Mouse (Mus musculus) brain, embryonic 18.5 days (tissue): ENCODE measurements around the gene Ngfr.
"Not testable (repeated sequence)": the region's sequence is repeated elsewhere in the genome, so short reads cannot be mapped to it uniquely, and the experiment has no call there.

Source experiments
- DNase-seq: peaks from one replicate; pipeline ENCODE4 v3.0.0-alpha.2; 2012; ENCODE audit warnings: low read depth, low spot score

The Ngfr gene

DNA sequence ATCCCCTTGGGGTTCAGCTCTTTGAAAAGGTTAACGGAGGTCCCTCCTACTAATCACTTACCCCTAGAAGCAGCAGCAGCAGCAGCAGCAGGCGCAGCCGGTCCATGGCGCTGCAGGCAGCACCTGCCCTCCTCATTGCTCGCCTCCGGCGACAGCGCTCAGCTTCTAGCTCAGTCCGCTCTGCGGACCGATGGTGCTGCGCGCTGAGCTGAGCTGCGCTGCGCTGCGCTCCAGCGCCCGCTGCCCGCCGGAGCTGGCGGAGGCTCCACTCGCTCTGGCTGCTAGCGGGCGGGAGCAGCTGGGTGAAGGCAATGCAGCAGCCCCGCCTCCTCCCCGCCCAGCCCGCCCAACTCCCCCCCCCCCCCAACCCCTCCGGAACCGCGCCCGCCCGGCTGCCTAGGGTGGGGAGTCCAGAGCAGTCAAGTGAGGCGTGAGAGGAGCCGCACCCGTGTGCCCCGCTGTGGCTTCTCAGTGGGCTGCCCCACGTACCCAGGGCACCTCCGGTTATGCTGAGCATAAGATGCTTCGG is at the start of gene Ngfr:
Gene Ngfr, minus strand, starts transcription at position 313 of the 529 bp plus-strand sequence.
- no peak for DNase-seq

DNA sequence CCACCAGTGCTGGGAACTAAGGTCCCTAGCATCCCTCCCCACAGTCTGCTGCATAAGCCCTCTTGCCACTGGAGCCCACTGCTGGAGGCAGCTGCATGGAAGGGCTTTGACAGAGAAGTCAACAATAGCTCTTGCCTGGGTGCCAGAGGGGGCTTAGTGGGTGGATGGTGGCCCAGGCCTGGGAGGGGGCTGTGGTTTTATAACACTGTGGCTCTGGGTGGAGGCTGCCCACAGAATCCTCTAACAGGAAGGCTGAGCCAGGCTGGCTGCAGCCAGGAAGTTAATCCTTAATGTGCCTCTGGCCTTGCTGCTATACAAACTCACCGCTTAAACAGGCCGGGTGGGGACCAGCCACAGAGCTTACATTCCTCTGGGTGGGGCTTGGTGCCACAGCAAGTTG is 47.5 kb upstream of the Ngfr start:
- no peak for DNase-seq

DNA sequence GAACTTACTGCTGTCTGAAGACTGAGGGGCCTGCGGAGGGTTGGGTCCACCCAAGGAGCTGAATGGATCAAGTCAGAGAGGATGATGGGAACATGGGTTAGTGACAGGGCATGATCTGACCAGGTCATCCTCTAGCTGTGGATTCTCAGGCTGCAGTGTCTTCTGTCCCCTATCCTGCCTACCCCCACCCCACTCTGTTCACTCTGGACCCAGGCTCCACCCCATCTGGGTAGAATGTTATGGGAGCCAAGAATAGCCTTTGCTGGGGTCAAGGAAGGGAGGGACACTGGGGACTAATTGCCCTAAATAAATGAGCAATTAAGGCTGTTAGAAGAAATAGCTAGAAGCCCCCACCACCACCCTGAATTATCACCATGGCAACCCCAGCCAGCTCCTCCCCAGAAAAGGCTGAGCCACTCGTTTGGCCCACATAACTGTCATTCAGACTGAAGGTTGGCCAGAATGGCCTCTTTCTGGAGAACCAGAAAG is 46.0 kb upstream of the Ngfr start:
- no peak for DNase-seq

DNA sequence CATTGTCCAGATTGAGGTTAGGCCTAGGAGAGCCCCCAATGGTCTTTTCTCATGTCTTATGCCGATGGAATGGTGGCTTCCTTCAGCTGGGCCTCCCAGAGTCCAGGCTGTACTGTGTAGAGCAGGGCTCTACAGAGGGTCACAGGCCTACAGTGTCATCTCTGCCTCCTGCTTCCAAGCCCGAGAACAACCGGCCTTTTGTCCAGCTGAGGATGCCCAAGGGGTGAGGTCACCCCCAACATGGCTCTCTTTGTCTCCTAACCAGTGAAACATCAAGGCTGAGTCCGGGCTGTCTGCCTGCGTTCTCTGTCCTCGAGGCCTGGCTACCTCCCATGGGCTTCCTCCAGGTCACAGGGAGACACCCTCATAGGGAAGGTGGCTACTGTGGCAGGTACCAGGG is 44.9 kb upstream of the Ngfr start:
- no peak for DNase-seq

DNA sequence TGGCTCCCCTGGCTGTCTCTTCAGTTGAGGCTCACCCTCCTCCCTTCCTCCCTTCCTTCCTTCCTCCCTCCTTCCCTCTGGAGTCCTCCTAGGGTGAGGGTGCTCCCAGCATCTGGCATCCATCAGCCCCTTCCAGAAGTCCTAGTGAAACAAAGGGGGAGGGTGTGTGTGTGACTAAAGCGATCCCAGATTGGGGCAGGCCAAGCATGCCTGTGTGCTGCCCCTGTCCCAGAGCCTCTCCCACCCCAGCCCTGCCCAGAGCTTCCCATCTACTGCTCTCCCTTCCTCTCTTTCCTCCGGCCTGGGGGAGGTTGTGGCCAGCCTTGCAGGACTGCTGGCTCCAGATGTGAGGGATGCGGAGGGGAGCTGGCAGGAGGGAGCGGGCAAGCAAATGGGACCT is 43.8 kb upstream of the Ngfr start:
- no peak for DNase-seq

DNA sequence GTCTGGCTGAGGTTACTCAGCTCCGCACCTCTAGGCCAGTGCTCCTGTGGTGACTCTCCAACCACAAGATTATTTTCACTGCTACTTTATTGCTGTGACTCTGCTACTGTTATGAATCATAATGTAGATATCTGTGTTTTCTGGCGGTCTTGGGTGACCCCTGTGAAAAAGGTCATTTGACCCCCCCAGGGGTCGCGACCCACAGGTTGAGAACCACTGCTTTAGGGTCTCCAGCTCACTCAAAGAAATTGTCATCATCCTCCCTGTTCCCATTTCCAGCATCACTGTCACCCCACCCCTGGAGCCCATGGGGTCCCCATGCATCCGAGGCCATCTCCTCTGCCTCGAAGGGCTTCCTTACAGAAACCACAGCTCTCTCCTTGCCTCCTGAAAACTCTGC is 43.0 kb upstream of the Ngfr start:
- DNase-seq, result no peak

DNA sequence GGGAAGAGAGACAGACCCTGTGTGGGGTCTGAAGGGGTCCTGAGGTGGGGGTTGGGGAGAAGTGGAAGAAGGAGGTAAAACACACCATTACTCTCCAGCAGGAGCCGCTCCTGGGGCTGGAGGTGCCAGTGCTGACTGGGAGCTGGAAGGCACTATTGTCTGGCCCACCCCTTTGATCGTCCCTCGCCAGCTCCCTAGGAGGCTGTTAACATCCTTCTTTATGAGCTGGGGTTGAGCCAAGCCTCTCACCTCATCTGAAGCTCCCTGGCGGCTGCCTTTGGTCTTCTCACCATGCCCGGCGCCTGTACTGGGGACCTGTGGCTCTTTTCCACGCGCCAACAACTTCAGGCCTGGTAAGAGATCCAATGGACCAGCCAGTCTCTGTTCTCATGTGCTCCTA is 34.9 kb upstream of the Ngfr start:
- DNase-seq, result no peak

DNA sequence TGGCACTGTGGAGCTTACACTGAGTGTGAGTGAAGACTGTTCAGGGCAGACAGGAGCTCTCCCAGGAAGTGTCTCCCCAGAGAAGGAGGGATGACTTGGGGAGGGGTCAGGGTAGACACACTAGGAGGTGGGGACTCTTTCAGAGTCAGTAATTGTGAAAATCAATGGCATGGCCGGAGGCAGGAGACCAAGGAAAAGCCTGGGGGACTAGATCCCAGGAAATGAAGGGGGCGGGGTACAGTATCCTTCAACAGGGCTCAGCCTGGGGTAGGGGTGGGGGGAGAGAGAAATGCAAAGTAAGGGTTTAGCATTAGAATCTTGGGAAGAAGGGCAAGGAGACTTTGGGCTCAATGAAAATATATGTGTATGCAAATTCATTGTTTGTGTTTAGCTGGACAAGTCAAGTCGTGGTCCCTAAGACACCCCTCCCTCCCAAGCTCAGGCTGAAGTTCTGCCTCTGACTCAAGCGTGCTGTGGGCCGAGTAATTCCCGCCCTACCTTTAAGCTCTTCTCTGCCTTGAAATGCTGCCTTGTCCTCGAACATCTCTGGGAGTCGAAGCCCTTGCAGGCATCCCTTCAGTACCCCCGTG is 34.1 kb upstream of the Ngfr start:
- DNase-seq, result no peak

DNA sequence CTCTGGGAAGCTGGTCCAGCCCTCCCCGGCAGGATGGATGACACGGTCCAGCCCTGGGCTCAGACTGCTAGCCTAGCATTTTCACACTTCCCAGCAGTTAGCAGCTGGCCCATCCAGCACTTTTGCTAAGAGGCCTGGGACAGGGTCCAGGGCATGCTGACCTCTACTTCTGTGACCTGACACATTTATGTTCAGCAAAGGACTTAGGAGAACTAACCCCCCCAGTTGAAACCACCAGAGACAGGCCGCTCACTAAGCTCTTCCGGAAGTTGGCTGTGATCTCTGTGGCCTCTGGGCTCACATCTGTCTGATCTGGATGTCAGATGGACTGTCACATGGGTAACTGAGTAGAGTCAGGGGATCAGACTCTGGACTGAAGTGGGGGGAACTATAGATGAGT is 33.5 kb upstream of the Ngfr start:
- DNase-seq, result no peak

DNA sequence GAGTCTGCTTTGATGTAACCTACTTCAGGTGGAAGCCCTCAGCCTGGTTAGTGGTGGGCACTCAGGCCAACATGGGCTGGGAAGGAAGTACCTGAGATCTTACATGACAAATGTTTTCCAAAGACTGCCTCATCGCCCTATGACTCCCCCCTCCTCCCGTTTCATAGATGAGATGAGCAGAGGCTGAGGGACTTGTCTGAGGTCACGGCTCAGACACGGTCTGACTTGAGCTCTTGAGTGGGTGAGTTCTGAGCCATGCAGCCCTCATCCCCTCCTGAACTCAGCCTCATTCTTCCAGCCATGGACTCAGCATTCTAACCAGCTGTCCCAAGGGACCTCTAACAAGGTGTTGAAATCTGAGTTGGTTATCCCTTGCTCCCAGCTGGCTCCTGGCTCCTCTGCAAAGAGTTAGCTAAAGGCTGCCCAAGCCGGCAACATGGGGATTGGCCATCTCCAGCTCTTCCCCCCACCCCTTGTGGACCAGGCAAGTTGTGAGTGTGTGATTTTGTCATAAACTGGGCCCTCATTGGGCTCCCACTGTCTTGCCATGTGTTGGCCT is 32.4 kb upstream of the Ngfr start:
- no peak for DNase-seq

DNA sequence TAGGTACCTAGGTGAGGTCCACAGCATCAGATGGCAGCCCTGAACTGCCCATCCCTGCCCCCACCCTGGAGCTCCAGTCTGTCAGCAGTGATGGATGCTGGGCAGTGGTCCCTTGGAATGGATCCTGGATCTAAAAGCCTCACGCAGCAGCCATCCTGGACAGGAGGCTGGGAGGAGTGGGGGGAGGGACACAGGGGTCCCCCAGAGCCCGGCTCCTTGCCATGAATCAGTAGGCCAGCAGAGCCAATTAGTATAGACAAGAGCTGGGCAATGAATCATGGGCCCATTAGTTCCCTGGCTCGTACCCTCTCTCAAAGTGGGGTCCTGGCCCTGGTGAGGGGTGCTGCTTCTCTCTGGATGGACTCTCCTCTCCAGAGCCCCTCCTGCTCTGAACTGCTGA is 31.5 kb upstream of the Ngfr start:
- no peak for DNase-seq

DNA sequence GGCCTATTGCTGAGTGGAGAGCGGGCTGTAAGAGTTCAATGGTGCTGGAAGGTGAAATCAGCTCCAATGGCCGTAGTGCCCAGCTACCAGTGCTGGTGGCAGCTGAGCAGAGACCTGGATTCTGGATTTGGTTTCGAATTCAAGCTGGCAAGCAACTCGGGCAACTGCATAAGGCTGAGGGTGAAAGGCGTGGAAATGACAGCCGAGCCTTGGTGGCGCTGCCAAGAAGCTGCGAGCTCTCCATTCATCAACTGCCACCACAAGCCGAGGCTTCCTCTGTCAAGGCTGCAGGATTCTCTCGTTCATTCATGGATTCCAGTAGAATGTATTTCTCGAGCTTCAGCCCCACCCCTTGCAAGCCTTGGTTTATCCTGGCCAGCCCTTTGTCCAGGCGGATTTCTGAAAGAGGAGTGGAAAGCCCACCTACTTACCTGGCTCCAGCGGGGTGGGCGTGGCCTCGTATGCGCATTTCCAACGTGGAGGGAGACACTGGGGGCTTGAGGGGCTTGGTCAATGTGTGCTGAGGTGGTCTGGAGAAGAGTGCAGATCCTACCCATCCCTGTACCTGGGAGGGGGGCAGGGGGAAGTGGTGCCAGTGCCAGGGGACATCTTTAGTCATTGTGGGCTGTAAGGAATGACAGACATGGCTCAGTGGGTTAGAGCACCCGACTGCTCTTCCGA is 30.4 kb upstream of the Ngfr start:
- no peak for DNase-seq

DNA sequence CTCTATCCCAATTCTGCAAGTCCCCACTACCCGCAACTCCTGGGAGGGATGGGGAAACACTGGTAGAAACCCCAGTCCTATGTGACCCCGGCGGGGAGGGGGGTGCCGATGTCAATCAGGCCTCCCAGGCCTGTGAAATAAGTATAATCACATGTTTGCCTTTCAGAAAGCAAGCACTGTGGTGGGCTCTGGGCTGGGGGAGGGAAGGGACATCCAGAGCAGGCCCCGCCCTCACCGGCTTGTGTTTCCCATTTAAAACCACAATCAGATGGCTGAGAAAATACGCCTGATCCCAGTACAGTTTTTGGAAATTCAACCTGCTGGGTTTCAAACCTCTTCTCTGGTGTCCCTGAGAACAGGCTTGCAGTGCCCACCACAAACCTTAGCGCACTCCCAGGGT is 27.2 kb upstream of the Ngfr start:
- no peak for DNase-seq

DNA sequence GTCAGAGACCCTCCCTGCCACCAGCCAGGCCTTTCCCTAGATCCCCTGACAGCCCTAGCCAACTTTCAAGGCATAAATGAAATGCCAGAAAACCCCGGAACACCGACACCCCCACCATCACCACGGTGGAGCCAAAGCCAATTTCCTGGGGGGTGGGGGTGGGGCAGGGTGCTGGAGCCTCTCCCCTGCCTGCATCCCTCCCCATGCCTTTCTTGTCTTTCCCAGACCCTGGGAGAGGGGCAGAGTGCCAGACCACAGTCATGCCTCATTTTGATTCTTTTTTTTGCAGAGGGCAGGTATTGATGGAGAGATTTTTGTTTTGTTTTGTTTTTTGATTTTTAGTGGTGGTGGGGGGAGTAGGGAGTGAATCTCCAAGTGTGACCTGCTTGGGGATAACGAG is 23.7 kb upstream of the Ngfr start:
- DNase-seq, result no peak

DNA sequence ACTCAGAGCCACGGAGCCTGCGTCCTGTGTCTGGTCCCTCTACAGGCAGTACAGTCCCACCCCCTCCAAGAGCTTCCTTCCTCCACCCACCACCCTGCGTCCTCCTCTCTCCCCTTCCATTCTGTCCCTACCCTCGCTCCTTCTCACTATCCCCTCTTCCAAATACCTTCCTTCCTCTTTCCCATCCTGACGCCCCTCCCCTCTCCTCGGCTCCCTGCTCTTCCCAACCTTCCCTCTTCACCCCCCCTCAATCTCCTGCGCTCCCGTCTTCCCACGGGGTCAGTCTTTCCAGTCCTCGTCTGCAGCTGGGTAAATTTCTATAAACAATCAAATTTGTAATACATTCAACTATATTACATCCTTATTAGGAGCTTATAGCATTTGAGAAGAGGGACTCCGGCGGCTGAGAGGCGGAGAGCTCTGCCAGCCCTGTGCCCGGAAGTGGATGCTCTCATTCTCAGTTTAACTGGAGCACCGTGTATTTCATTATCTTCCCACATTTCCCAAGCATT is 22.9 kb upstream of the Ngfr start:
- DNase-seq, result no peak

DNA sequence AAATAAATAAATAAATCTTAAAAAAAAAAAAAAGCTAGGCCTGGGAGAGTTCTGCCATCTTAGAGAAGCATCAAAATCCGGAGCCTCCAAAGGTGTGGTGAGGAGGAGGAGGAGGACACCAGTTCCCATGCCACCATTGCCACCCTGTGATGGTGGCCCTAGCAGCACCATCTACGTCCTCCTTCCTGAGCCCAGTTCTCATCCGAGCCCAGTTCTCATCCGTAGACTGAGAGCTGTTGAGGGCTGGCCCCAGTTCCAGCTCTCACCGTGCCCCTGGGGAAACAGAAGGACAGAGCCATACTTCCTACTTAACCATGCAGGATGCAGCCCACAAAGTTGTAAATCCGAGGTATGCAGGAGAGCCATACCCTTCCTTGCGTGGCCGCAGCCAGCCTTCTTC is 22.4 kb upstream of the Ngfr start:
- no peak for DNase-seq

DNA sequence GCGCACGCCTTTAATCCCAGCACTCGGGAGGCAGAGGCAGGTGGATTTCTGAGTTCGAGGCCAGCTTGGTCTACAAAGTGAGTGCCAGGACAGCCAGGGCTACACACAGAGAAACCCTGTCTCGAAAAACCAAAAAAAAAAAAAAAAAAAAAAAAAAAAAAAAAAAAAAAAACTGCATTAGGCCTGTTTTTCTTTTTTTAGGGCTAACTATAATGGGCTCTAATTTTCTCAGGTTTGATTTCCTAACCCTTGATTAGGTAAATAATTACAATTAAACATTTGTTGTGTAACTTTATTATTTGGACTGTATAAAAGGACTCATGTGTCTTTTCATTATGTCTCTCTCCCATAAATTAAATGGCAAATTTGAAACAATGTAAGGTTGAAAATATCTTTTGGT is 19.8 kb upstream of the Ngfr start:
- not testable (repeated sequence) for DNase-seq

DNA sequence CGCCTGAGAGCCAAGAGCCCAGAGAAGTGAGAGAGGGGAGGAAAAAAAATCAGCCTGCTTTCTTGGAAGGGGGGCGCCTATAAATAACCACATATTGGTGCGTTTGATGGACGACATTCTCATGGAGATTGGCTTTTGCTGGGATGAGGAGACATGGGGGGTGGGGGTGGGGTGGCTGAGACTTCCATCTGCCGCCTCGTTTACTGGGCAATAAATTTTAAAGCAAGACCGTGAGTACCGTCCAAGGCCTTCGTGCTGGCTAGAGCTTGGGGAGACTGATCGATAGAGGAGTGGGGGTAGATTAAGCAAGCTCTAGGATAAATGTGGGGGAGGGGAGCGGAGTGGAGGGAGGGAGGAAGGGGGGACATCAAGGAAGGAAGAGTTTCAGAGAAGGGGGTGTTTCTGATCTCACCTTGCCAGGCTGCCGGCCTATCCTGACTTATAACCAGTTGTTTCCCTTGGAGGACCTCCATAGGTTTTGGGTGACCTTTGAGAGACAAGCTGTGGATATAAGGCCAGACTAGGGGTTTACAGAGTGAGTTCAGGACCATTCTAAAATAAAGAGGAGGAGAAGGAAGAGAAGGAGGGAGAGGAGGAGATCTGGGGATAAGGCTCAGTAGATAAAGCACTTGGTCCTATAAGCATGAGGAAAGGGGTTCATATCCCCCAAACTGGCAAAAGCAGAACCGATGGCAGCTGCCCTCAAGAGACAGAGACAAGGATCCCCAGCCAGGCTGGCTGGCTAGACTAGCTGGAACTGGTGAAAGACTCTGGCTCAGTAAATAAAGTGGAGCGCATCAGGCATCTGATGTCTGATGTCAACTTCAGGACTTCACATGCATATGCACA is 10.9 kb upstream of the Ngfr start:
- no peak for DNase-seq

DNA sequence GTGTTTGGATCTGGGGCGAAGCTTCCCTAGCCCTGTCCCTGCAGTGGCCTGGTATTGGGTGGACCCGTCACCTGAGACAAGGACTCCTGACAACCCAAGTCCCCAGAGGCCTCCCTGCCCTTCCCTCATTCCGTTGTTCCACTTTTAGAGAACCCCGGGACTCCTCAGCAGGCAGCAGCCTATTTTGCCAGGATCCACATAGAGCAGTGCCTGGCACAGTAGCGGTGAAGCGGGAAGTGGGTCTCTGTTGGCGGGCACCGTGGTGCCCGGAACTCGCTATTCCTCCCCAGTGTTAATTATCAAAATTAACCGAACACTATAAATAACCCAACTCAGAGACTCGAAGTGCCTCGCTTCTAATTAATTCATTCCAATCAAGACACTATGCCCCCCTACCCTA is 10.2 kb upstream of the Ngfr start:
- DNase-seq, result no peak

DNA sequence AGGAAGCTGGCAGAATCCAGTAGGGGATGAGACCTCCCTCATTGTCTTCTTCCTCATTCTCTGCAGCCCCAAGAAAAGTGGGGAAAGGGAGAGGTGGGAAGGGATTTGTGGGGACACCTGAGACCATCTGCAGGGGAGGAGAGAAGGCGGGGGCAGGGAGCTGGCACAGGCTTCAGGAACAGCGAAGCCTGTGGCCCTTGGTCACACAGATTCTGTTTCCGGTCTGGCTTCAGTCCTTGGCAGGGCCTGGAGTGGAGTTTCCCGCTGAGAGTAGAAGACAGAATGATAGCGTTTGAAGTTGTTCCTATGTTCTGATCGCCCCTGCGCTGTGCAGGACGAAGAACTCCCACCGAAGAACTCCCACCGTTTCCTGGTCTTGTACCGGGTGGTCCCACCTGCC is 9.2 kb upstream of the Ngfr start:
- DNase-seq, result no peak

DNA sequence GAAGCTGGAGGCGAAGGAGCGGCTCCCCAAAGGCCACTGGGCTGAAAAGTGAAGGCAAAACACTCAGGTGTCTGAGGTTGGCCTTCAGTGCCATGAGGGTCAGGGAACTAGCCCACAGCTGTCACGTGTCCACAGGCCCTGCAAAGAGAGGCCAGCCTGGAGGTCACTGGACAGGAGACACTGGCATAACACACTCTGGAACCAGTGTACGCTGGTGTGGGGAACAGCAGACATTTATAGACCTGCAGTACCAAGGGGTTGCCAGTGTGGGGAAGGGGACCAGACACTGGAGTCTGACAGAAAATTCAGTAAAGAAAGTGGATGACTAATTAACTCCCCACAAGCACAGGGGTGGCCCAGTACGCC is 8.6 kb upstream of the Ngfr start:
- DNase-seq, result no peak
